Mouse (Mus musculus): ENCODE data around the gene Fbxw7.

DNA sequence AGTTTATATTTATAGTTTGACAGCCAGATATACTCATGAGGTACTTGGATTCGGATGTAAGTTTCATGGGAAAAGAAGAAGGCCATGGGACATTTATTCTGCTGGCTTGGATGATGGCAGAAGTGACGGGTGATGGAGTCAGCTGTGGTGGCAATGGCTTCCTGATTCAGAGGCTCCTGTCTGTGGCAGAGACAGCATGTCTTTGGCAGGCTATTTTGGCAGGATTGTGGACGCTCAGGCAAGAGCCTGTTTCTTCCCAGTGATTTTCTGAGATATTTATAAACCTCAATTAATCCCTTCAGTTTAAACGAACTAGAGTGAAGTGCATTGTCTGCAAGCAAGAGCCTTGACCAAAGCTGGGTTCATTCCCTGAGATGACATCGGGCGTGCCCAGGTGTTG, 197.8 kb downstream of the Fbxw7 start:
- TF ChIP-seq CTCF (conservative IDR thresholded peaks at IDR 0.05; ENCODE audit: insufficient read depth, insufficient read length, low read depth, low read length) (no peak), POLR2A (IDR thresholded peaks at IDR 0.05; ENCODE audit: low read depth, low read length) (no peak)

All from kidney, adult 2 months (tissue).